Mouse (Mus musculus) ES-CJ7 (cell line): Measurements from ENCODE around the gene Smyd2.

Source experiments
- DNase-seq: peaks from one replicate; pipeline ENCODE4 v3.0.0; 2011; ENCODE audit warnings: low read depth, low spot score

Gene Smyd2

GRCm38 (mm10) chr1:189919756-189920155 is 2.4 kb downstream of the Smyd2 start:
- no peak for DNase-seq

GRCm38 (mm10) chr1:189917126-189917500 is 5.0 kb downstream of the Smyd2 start:
- DNase-seq = peak; percentile 59

GRCm38 (mm10) chr1:189916422-189917125 is 5.6 kb downstream of the Smyd2 start:
- peak; percentile 90 for DNase-seq

- peak; percentile 91 for DNase-seq
Measured at GRCm38 (mm10) chr1:189913093-189913760, 8.9 kb downstream of the Smyd2 start.

- DNase-seq = no peak
Measured at GRCm38 (mm10) chr1:189910685-189911345, 11.3 kb downstream of the Smyd2 start.

GRCm38 (mm10) chr1:189903169-189903568 is 19.0 kb downstream of the Smyd2 start:
- DNase-seq = no peak

GRCm38 (mm10) chr1:189902413-189902812 is 19.8 kb downstream of the Smyd2 start:
- no peak for DNase-seq

GRCm38 (mm10) chr1:189899526-189899925 is 22.6 kb downstream of the Smyd2 start:
- DNase-seq = no peak

- no peak for DNase-seq
Measured at GRCm38 (mm10) chr1:189898708-189899107, 23.5 kb downstream of the Smyd2 start.

- DNase-seq = no peak
Measured at GRCm38 (mm10) chr1:189897861-189898260, 24.3 kb downstream of the Smyd2 start.

- no peak for DNase-seq
Measured at GRCm38 (mm10) chr1:189894191-189894590, 28.0 kb downstream of the Smyd2 start.

- no peak for DNase-seq
Measured at GRCm38 (mm10) chr1:189888749-189889148, 33.4 kb downstream of the Smyd2 start.

- peak; percentile 81 for DNase-seq
Measured at GRCm38 (mm10) chr1:189887518-189887917, 34.6 kb downstream of the Smyd2 start.

GRCm38 (mm10) chr1:189885975-189886374 is 36.2 kb downstream of the Smyd2 start:
- DNase-seq = no peak

GRCm38 (mm10) chr1:189884951-189885350 is 37.2 kb downstream of the Smyd2 start:
- no peak for DNase-seq

GRCm38 (mm10) chr1:189883531-189884170 is 38.5 kb downstream of the Smyd2 start:
- DNase-seq = peak; percentile 91

GRCm38 (mm10) chr1:189882886-189883285 is 39.3 kb downstream of the Smyd2 start:
- DNase-seq = peak; percentile 80

GRCm38 (mm10) chr1:189880745-189881144 is 41.4 kb downstream of the Smyd2 start:
- DNase-seq = no peak

- DNase-seq = no peak
Measured at GRCm38 (mm10) chr1:189879965-189880364, 42.2 kb downstream of the Smyd2 start.

- no peak for DNase-seq
Measured at GRCm38 (mm10) chr1:189879212-189879611, 43.0 kb downstream of the Smyd2 start.

GRCm38 (mm10) chr1:189876162-189876561 is 46.0 kb downstream of the Smyd2 start:
- no peak for DNase-seq

- no peak for DNase-seq
Measured at GRCm38 (mm10) chr1:189875439-189875861, 46.7 kb downstream of the Smyd2 start.
